Mouse (Mus musculus) MEL (cell line): ENCODE data around the gene Cacna1h. TPM values are rescaled to one million over a fixed set of nuclear protein-coding genes. Genes with fewer than 3 reads are reported as not detected.

Experiments used
- DNase-seq: peaks from one replicate; pipeline ENCODE4 v3.0.0; 2011; ENCODE audit warnings: low read depth, low spot score
- H3K27ac ChIP-seq: 2 replicates; pipeline ENCODE4 v1.5.1; 2012; ENCODE audit warnings: low read depth, mild to moderate bottlenecking, control low read depth, low read length, moderate library complexity; ENCODE audit not compliant: control insufficient read depth
- H3K27me3 ChIP-seq, 2 experiments: fragments of 150-350 bp in 1 of 2; sonication (generic) in 1 of 2; 2 replicates each; pipeline ENCODE4 v1.6.1; 2012; ENCODE audit warnings: low read length in 2 of 2, mild to moderate bottlenecking in 2 of 2, improper control_type of control experiment in 1 of 2, moderate library complexity in 1 of 2; ENCODE audit not compliant: insufficient read depth in 2 of 2, control insufficient read depth in 1 of 2
- H3K36me3 ChIP-seq, 2 experiments: 2 replicates each; pipeline ENCODE4 v1.6.1; 2012 to 2014; ENCODE audit warnings: low read length in 2 of 2, improper control_type of control experiment in 1 of 2, inconsistent platforms in 1 of 2, mild to moderate bottlenecking in 1 of 2; ENCODE audit not compliant: insufficient read depth in 2 of 2, control insufficient read depth in 1 of 2
- H3K4me1 ChIP-seq, 2 experiments: fragments of 150-350 bp in 1 of 2; sonication (generic) in 1 of 2; 2 replicates each; pipeline ENCODE4 v1.6.1; 2012; ENCODE audit warnings: low read length in 2 of 2, improper control_type of control experiment in 1 of 2, mild to moderate bottlenecking in 1 of 2; ENCODE audit not compliant: insufficient read depth in 2 of 2, control insufficient read depth in 1 of 2
- H3K4me3 ChIP-seq, 2 experiments: fragments of 150-350 bp in 1 of 2; sonication (generic) in 1 of 2; 2 replicates each; pipeline ENCODE4 v1.5.1; 2012; ENCODE audit warnings: low read depth in 2 of 2, low read length in 2 of 2, mild to moderate bottlenecking in 2 of 2, moderate library complexity in 2 of 2, control low read depth in 1 of 2, improper control_type of control experiment in 1 of 2; ENCODE audit not compliant: control insufficient read depth in 1 of 2, insufficient read depth in 1 of 2
- H3K79me2 ChIP-seq: 2 replicates; pipeline ENCODE4 v1.6.1; 2012; ENCODE audit warnings: mild to moderate bottlenecking, low read length, moderate library complexity; ENCODE audit not compliant: control insufficient read depth, poor library complexity, insufficient read depth
- H3K9ac ChIP-seq: 2 replicates; pipeline ENCODE4 v1.6.1; 2012; ENCODE audit warnings: low read depth, mild to moderate bottlenecking, control low read depth, low read length, moderate library complexity; ENCODE audit not compliant: control insufficient read depth, poor library complexity, severe bottlenecking
- H3K9me3 ChIP-seq: fragments of 150-350 bp; sonication (generic); replicated peaks from 2 replicates; pipeline ENCODE4 v1.6.1; 2012; ENCODE audit warnings: mild to moderate bottlenecking, low read length, improper control_type of control experiment, moderate library complexity; ENCODE audit not compliant: insufficient read depth
- BHLHE40 ChIP-seq: IDR thresholded peaks from 2 replicates; pipeline ENCODE4 v1.6.1; 2012; ENCODE audit warnings: low read depth, mild to moderate bottlenecking, inconsistent platforms, low read length, improper control_type of control experiment, borderline replicate concordance
- CTCF ChIP-seq, 3 experiments: IDR thresholded peaks in 2 of 3; conservative IDR thresholded peaks in 1 of 3; 2 replicates each; pipeline ENCODE4 v1.5.1; 2011 to 2012; ENCODE audit warnings: low read length in 3 of 3, low read depth in 2 of 3, mild to moderate bottlenecking in 2 of 3, improper control_type of control experiment in 1 of 3, inconsistent platforms in 1 of 3, mixed read lengths in 1 of 3, moderate library complexity in 1 of 3; ENCODE audit not compliant: control insufficient read depth in 1 of 3, insufficient read depth in 1 of 3, poor library complexity in 1 of 3, severe bottlenecking in 1 of 3
- E2F4 ChIP-seq: IDR thresholded peaks from 2 replicates; pipeline ENCODE4 v1.6.1; 2011; ENCODE audit warnings: low read depth, low read length, improper control_type of control experiment, borderline replicate concordance
- ELF1 ChIP-seq: IDR thresholded peaks from 2 replicates; pipeline ENCODE4 v1.6.1; 2014; ENCODE audit warnings: low read depth, mild to moderate bottlenecking, inconsistent platforms, low read length, improper control_type of control experiment, moderate library complexity
- ETS1 ChIP-seq: IDR thresholded peaks from 2 replicates; pipeline ENCODE4 v1.6.1; 2012; ENCODE audit warnings: low read depth, mild to moderate bottlenecking, inconsistent platforms, low read length, improper control_type of control experiment, moderate library complexity
- GABPA ChIP-seq: IDR thresholded peaks from 2 replicates; pipeline ENCODE4 v1.6.1; 2012; ENCODE audit warnings: low read depth, mild to moderate bottlenecking, inconsistent platforms, low read length, improper control_type of control experiment, moderate library complexity
- MAFK ChIP-seq: IDR thresholded peaks from 2 replicates; pipeline ENCODE4 v1.6.1; 2011; ENCODE audit warnings: low read depth, mild to moderate bottlenecking, low read length, improper control_type of control experiment, borderline replicate concordance
- MAZ ChIP-seq: IDR thresholded peaks from 2 replicates; pipeline ENCODE4 v1.6.1; 2012; ENCODE audit warnings: low read depth, mild to moderate bottlenecking, inconsistent platforms, low read length, improper control_type of control experiment
- MYB ChIP-seq: IDR thresholded peaks from 2 replicates; pipeline ENCODE4 v1.6.1; 2011; ENCODE audit warnings: mild to moderate bottlenecking, low read depth, low read length, improper control_type of control experiment
- MYC ChIP-seq: IDR thresholded peaks from 2 replicates; pipeline ENCODE4 v1.6.1; 2011; ENCODE audit warnings: low read depth, mild to moderate bottlenecking, low read length, improper control_type of control experiment, moderate library complexity
- NELFE ChIP-seq: IDR thresholded peaks from 2 replicates; pipeline ENCODE4 v1.6.1; 2011; ENCODE audit warnings: low read depth, low read length, improper control_type of control experiment
- SIN3A ChIP-seq: IDR thresholded peaks from 2 replicates; pipeline ENCODE4 v1.6.1; 2012; ENCODE audit warnings: low read length, improper control_type of control experiment, inconsistent platforms
- SMC3 ChIP-seq: IDR thresholded peaks from 2 replicates; pipeline ENCODE4 v1.6.1; 2011; ENCODE audit warnings: low read depth, low read length, improper control_type of control experiment
- TAL1 ChIP-seq: IDR thresholded peaks from 2 replicates; pipeline ENCODE4 v1.6.1; 2012; ENCODE audit warnings: mild to moderate bottlenecking, inconsistent platforms, low read length, moderate library complexity, mixed read lengths
- TBP ChIP-seq: IDR thresholded peaks from 2 replicates; pipeline ENCODE4 v1.8.0; 2011; ENCODE audit warnings: low read depth, low read length, improper control_type of control experiment
- TCF12 ChIP-seq: IDR thresholded peaks from 2 replicates; pipeline ENCODE4 v1.6.1; 2014; ENCODE audit warnings: low read depth, mild to moderate bottlenecking, inconsistent platforms, low read length, improper control_type of control experiment, moderate library complexity
- UBTF ChIP-seq: IDR thresholded peaks from 2 replicates; pipeline ENCODE4 v1.6.1; 2012; ENCODE audit warnings: low read depth, mild to moderate bottlenecking, inconsistent platforms, low read length, improper control_type of control experiment, moderate library complexity, borderline replicate concordance; ENCODE audit not compliant: insufficient read depth
- USF2 ChIP-seq, 2 experiments: IDR thresholded peaks; 2 replicates each; pipeline ENCODE4 v1.6.1; 2011 to 2012; ENCODE audit warnings: improper control_type of control experiment in 2 of 2, low read length in 2 of 2, borderline replicate concordance in 1 of 2, inconsistent platforms in 1 of 2, low read depth in 1 of 2, mild to moderate bottlenecking in 1 of 2; ENCODE audit not compliant: insufficient read depth in 1 of 2
- ZC3H11A ChIP-seq: IDR thresholded peaks from 2 replicates; pipeline ENCODE4 v1.6.1; 2012; ENCODE audit warnings: low read depth, mild to moderate bottlenecking, inconsistent platforms, low read length, improper control_type of control experiment
- ZNF384 ChIP-seq: IDR thresholded peaks from 2 replicates; pipeline ENCODE4 v1.6.1; 2012; ENCODE audit warnings: low read depth, mild to moderate bottlenecking, inconsistent platforms, low read length, improper control_type of control experiment
- polyA plus RNA-seq, 2 experiments: library from polyadenylated mRNA; stranded (reverse) in 1 of 2; unstranded in 1 of 2; fragments of >175 nt in 1 of 2; fragments of >200 nt in 1 of 2; gene quantifications; 2 replicates each; pipeline versions ENCODE4 v1.2.1 to v1.2.4; 2012; ENCODE audit warnings: low replicate concordance in 2 of 2, low read depth in 1 of 2; ENCODE audit not compliant: insufficient read length in 2 of 2, insufficient read depth in 1 of 2, missing spikeins in 1 of 2
- total RNA-seq: library from RNA; depleted of rRNA; stranded (reverse); fragments of 300-350 nt; gene quantifications from 2 replicates; pipeline ENCODE4 v1.2.3, GENCODE M21; 2012

Cacna1h gene
- total and polyA plus RNA-seq, 3 experiments, result 0.25 to 0.31 TPM; not detected in 1

DNA sequence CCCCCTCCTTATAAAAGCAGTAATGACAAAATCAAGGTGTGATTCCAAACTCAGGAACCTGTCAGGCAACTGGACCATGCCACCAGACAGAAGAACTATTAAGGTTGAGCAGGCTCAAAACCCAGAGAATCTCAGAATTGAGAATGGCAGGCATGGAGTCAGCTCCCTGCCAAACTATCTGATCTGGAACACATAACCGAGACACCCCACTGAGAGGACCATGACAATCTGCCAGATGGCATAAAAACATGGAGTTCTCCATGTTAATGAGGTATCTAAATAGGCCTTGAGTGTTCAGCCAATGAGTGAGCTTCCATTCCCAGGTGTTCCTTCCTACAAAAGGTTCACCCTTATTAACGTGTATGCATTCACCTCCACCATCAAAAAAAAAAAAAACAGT lies 72.3 kb downstream of the Cacna1h start:
- Histone ChIP-seq H3K9me3 (no peaks in the 10 kb centered on the region), H3K4me1 (no peaks in the 10 kb centered on the region), H3K36me3 (no peaks in the 10 kb centered on the region), H3K79me2 (no peaks in the 10 kb centered on the region), H3K4me3 (no peak overlapping the region), H3K9ac (no peak overlapping the region), H3K27ac (no peak overlapping the region), H3K27me3 (peaks cover 15 to 19% of the 10 kb centered on the region in 2 experiments)
- TF ChIP-seq MAFK (no peak), MAZ (no peak), CTCF (IDR thresholded peaks at IDR 0.05 in 2 of 3, conservative IDR thresholded peaks at IDR 0.05 in 1 of 3; ENCODE audit: control insufficient read depth in 1 of 3, insufficient read depth in 1 of 3, low read depth in 2 of 3, low read length in 3 of 3, poor library complexity in 1 of 3, severe bottlenecking in 1 of 3) (no peak), SIN3A (no peak), TCF12 (no peak), BHLHE40 (no peak)
- DNase-seq, result no peak

DNA sequence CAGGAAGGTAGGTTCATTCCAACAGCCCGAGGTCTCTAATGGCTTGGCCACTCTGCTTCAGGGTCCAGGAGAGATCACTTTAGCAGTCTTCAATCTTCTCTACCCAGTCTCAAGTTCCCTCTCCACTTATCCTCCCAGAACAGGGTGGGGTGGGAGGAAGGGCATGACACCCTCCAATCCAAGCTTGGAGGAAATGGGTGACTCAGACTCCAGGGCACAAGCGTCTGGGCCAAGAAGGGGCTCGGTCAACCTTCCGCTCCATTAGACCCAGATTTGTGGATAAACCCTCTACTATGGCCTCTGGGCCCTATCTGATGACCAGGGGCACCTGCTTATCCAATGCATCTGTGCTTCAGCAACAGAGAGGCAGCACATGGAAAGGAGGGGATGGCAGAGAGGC lies 88.1 kb downstream of the Cacna1h start, which contains the start of gene Tpsab1:
Gene Tpsab1, minus strand, starts transcription at position 101 of the 400 bp plus-strand sequence.
- Histone ChIP-seq H3K27me3 (peaks cover 2 to 16% of the 10 kb centered on the region in 2 experiments; a peak in 3 of 4 replicates), H3K36me3 (no peaks in the 10 kb centered on the region), H3K9me3 (no peaks in the 10 kb centered on the region)
- no peak for TF ChIP-seq ELF1
- TF ChIP-seq ZC3H11A, result no peak
- TF ChIP-seq TCF12, result no peak
- TF ChIP-seq USF2 (IDR thresholded peaks at IDR 0.05; ENCODE audit: borderline replicate concordance in 1 of 2, insufficient read depth in 1 of 2, low read depth in 1 of 2, low read length in 2 of 2), result no peak
- TF ChIP-seq MYB, result no peak
- TF ChIP-seq E2F4, result no peak
- no peak for TF ChIP-seq ZNF384
- TF ChIP-seq CTCF (IDR thresholded peaks at IDR 0.05 in 2 of 3, conservative IDR thresholded peaks at IDR 0.05 in 1 of 3; ENCODE audit: control insufficient read depth in 1 of 3, insufficient read depth in 1 of 3, low read depth in 2 of 3, low read length in 3 of 3, poor library complexity in 1 of 3, severe bottlenecking in 1 of 3), result no peak
- TF ChIP-seq UBTF, result no peak
- TF ChIP-seq SMC3, result no peak
- TF ChIP-seq GABPA, result no peak
- no peak for TF ChIP-seq ETS1
- no peak for TF ChIP-seq TBP
- no peak for TF ChIP-seq MYC
- no peak for TF ChIP-seq TAL1
- no peak for TF ChIP-seq NELFE
- TF ChIP-seq, all 39 proteins: peak for 0
- H3K4me3 ChIP-seq, result no peak within 1 kb of the TSS
- H3K27ac ChIP-seq, result no peak within 1 kb of the TSS
- no peak for DNase-seq
- no peak within 1 kb of the TSS for H3K9ac ChIP-seq
- no peaks in the 10 kb centered on the region for H3K79me2 ChIP-seq
- peaks cover 0 to 5% of the 10 kb centered on the region in 2 experiments; a peak in 2 of 4 replicates for H3K4me1 ChIP-seq
